9 mouse cellular contexts compared by ENCODE assay signal in genomic region chr1:39284786-39285185, GRCm38 (mm10).
A peak's percentile ranks its signal among the peaks of the same experiment; 100 is the strongest.
DNase-seq lines count a peak whose midpoint lies in the region; ATAC-seq and TF ChIP-seq lines count a peak whose summit lies in the region.
"Had no signal": no experiment of that assay in that cellular context is flagged by ENCODE, and none has a peak within 500 bp of the region (broad histone marks: within the 10 kb centered on the region; RNA-seq: fewer than 3 reads in every experiment).

No protein-coding gene starts in this region.

- no peak overlapping the region for H3K27ac ChIP-seq in liver, postnatal 0 days (ENCODE audit: low read depth)
- H3K27ac ChIP-seq in stomach, postnatal 0 days (replicated peaks), result no peak overlapping the region
- H3K27ac ChIP-seq: heart, embryonic 13.5 days had no signal

- intact Hi-C loops in left cerebral cortex, postnatal 25 days (cut with DNase I), result no loop called here

- H3K4me2 ChIP-seq in liver, postnatal 0 days (ENCODE audit: low read depth, low read length), result no peak overlapping the region
- H3K4me2 ChIP-seq in stomach, postnatal 0 days (replicated peaks; ENCODE audit: low read depth), result no peak overlapping the region
- H3K4me2 ChIP-seq: heart, embryonic 13.5 days had no signal

- DNase-seq in cerebellum, adult 11-12 months, result peak; percentile 8
- no peak for DNase-seq in cerebellum, postnatal 4 days (ENCODE audit: low spot score in 2 of 2)
- DNase-seq in adrenal gland, postnatal 10 days, result peak; percentile 74
- peak; percentile 60 to 65 for DNase-seq in heart, adult 9 months (ENCODE audit: low spot score in 2 of 2)
- peak; percentile 15 for DNase-seq in liver, postnatal 0 days
- no peak for DNase-seq in spleen, adult 18-20 months
- DNase-seq in stomach, postnatal 0 days (ENCODE audit: low spot score), result no peak
- no peak for DNase-seq in left cerebral cortex, postnatal 25 days (ENCODE audit: low spot score in 2 of 2)

- H3K4me1 ChIP-seq in liver, postnatal 0 days (ENCODE audit: insufficient read depth), result no peaks in the 10 kb centered on the region
- no peaks in the 10 kb centered on the region for H3K4me1 ChIP-seq in stomach, postnatal 0 days (replicated peaks; ENCODE audit: control insufficient read depth, insufficient read depth)

- TF ChIP-seq CTCF in liver, postnatal 0 days (IDR thresholded peaks at IDR 0.05; ENCODE audit: low read depth), result no peak
- no peak for TF ChIP-seq CTCF in stomach, postnatal 0 days (IDR thresholded peaks at IDR 0.05; ENCODE audit: low read depth)

- no peaks in the 10 kb centered on the region for H3K36me3 ChIP-seq in liver, postnatal 0 days (replicated peaks; ENCODE audit: insufficient read depth, low read length)
- H3K36me3 ChIP-seq in stomach, postnatal 0 days (ENCODE audit: control insufficient read depth, insufficient read depth, low read length), result no peaks in the 10 kb centered on the region
- H3K36me3 ChIP-seq: heart, embryonic 13.5 days had no signal

- no peaks in the 10 kb centered on the region for H3K27me3 ChIP-seq in liver, postnatal 0 days (ENCODE audit: insufficient read depth, low read length)
- no peaks in the 10 kb centered on the region for H3K27me3 ChIP-seq in stomach, postnatal 0 days (ENCODE audit: control insufficient read depth, insufficient read depth, low read length)

- no peak for ATAC-seq in liver, postnatal 0 days
- no peak for ATAC-seq in stomach, postnatal 0 days (ENCODE audit: low FRiP score, low TSS enrichment)

- 73% methylated on average over 16 of the region's 16 CpGs for whole genome bisulfite sequencing in liver, postnatal 0 days (ENCODE audit: insufficient replicate concordance)
- WGBS in stomach, postnatal 0 days, result 77% methylated on average over 16 of the region's 16 CpGs

- no peak overlapping the region for H3K4me3 ChIP-seq in liver, postnatal 0 days (ENCODE audit: low read depth, low read length)
- no peak overlapping the region for H3K4me3 ChIP-seq in stomach, postnatal 0 days (ENCODE audit: low read depth, low read length)
- H3K4me3 ChIP-seq: heart, embryonic 13.5 days had no signal

- H3K9me3 ChIP-seq in liver, postnatal 0 days (ENCODE audit: low read length), result no peaks in the 10 kb centered on the region
- H3K9me3 ChIP-seq in stomach, postnatal 0 days (ENCODE audit: control insufficient read depth, low read length), result no peaks in the 10 kb centered on the region
- H3K9me3 ChIP-seq: heart, embryonic 13.5 days had no signal

- no peak for TF ChIP-seq EP300 in liver, postnatal 0 days (IDR thresholded peaks at IDR 0.05; ENCODE audit: low read depth)
- no peak for TF ChIP-seq EP300 in stomach, postnatal 0 days (optimal IDR thresholded peaks at IDR 0.05)

- no peak overlapping the region for H3K9ac ChIP-seq in liver, postnatal 0 days (replicated peaks)
- H3K9ac ChIP-seq in stomach, postnatal 0 days (ENCODE audit: low read length), result no peak overlapping the region
- H3K9ac ChIP-seq: heart, embryonic 13.5 days had no signal

Comparison
In these comparisons a context has a peak if more than half of its experiments do, and no peak if none do; other contexts are left out.
1. DNase-seq: peak in cerebellum, adult 11-12 months (single experiment), adrenal gland, postnatal 10 days (single experiment), heart, adult 9 months (2 of 2) and liver, postnatal 0 days (single experiment); none in cerebellum, postnatal 4 days (0 of 2), spleen, adult 18-20 months (0 of 2), stomach, postnatal 0 days (single experiment) and left cerebral cortex, postnatal 25 days (0 of 2).